Mouse (Mus musculus): ENCODE measurements at regions not wholly inside any gene's neighbourhood (a gene's known extent, or its start where the extent isn't known, plus 50 kb on each side); places are given as distances from the start of the nearest gene placed in this dataset.

DNA sequence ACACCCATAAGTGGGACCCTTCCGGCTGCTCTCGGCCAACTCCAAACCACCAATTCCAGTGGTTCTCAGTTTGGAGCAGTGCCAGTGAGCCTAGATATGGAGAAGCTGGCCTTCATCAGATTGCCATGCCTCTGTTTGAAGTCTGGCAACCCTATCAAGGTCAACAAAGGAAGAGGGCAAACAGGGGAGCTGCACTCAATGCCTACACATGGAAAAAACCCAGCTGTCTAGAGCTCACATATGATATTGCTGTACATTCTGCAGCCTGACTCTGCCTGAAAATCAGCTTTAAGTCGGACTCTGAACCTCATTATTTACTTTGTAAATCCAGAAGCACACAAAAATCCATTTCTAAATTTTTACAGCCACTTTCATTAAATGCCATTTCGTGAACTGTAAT, 499.9 kb downstream of the Defb40 start:
- 60% methylated on average over 4 of the region's 4 CpGs for WGBS
- TF ChIP-seq EP300 (IDR thresholded peaks at IDR 0.05): no peak
- TF ChIP-seq CTCF (IDR thresholded peaks at IDR 0.05): no peak
- ATAC-seq (no peak), DNase-seq (ENCODE audit: low spot score) (no peak)
- Histone ChIP-seq H3K27me3 (replicated peaks; ENCODE audit: insufficient read depth, low read length) (no peaks in the 10 kb centered on the region), H3K36me3 (ENCODE audit: insufficient read depth, low read length) (no peaks in the 10 kb centered on the region), H3K27ac (ENCODE audit: low read length) (no peak overlapping the region), H3K9me3 (ENCODE audit: low read length) (no peaks in the 10 kb centered on the region), H3K4me1 (ENCODE audit: insufficient read depth, low read depth, low read length) (no peaks in the 10 kb centered on the region), H3K9ac (replicated peaks; ENCODE audit: low read depth) (no peak overlapping the region), H3K4me3 (ENCODE audit: low read depth, low read length) (no peak overlapping the region), H3K4me2 (replicated peaks; ENCODE audit: low read depth, low read length) (no peak overlapping the region)

DNA sequence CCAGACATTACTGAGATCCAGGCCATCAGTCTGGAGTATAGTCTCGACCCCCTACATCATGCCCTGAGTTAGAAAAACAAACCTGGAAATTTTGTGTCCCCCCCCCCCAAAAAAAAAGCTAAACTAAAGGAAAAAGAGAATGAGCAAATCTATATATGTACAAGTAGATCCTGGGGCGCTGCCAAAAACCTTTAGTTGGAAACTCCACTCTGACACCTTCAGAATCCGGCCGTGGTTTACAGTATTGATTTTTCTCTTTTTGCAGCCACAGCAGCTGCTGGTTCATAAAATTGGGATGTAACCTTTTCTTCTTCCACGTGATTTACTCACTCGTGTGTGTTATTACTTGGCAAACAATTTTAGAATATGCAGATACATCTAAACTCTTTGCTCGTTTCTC, 510.5 kb downstream of the Defb40 start:
- H3K4me3 ChIP-seq (ENCODE audit: low read depth, low read length): no peak overlapping the region
- no peaks in the 10 kb centered on the region for H3K27me3 ChIP-seq (replicated peaks; ENCODE audit: insufficient read depth, low read length)
- no peaks in the 10 kb centered on the region for H3K36me3 ChIP-seq (ENCODE audit: insufficient read depth, low read length)
- H3K9ac ChIP-seq (replicated peaks; ENCODE audit: low read depth): no peak overlapping the region
- no peaks in the 10 kb centered on the region for H3K9me3 ChIP-seq (ENCODE audit: low read length)
- DNase-seq (ENCODE audit: low spot score) (no peak), ATAC-seq (no peak)
- no peaks in the 10 kb centered on the region for H3K4me1 ChIP-seq (ENCODE audit: insufficient read depth, low read depth, low read length)
- 53% methylated on average over 7 of the region's 7 CpGs for WGBS
- TF ChIP-seq EP300 (IDR thresholded peaks at IDR 0.05) (no peak), CTCF (IDR thresholded peaks at IDR 0.05) (no peak)
- no peak overlapping the region for H3K4me2 ChIP-seq (replicated peaks; ENCODE audit: low read depth, low read length)
- H3K27ac ChIP-seq (ENCODE audit: low read length): no peak overlapping the region

DNA sequence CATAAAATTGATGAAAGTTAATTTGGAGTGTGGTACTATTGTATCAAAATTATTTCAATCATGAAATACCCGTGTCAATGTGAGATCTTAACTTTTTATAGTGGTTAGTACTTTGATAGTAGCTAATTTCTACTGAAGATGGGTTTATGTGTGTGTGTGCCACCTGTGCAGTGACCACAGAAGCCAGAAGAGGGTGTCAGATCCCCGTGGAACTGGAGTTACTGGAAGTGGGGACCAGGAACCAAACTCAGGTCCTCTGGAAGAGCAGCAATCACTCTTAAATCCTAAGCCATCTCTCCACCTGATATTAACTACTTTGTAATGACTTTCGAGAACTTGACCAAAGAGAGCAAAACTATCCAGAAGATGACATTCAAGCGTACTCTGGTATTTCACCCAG, 517.4 kb downstream of the Defb40 start:
- Histone ChIP-seq H3K4me3 (ENCODE audit: low read depth, low read length) (no peak overlapping the region), H3K4me2 (replicated peaks; ENCODE audit: low read depth, low read length) (no peak overlapping the region), H3K36me3 (ENCODE audit: insufficient read depth, low read length) (no peaks in the 10 kb centered on the region), H3K4me1 (ENCODE audit: insufficient read depth, low read depth, low read length) (no peaks in the 10 kb centered on the region), H3K9ac (replicated peaks; ENCODE audit: low read depth) (no peak overlapping the region), H3K9me3 (ENCODE audit: low read length) (no peaks in the 10 kb centered on the region), H3K27me3 (replicated peaks; ENCODE audit: insufficient read depth, low read length) (no peaks in the 10 kb centered on the region), H3K27ac (ENCODE audit: low read length) (no peak overlapping the region)
- 63% methylated on average over 4 of the region's 4 CpGs for WGBS
- no peak for ATAC-seq
- TF ChIP-seq CTCF (IDR thresholded peaks at IDR 0.05) (no peak), EP300 (IDR thresholded peaks at IDR 0.05) (no peak)
- no peak for DNase-seq (ENCODE audit: low spot score)

DNA sequence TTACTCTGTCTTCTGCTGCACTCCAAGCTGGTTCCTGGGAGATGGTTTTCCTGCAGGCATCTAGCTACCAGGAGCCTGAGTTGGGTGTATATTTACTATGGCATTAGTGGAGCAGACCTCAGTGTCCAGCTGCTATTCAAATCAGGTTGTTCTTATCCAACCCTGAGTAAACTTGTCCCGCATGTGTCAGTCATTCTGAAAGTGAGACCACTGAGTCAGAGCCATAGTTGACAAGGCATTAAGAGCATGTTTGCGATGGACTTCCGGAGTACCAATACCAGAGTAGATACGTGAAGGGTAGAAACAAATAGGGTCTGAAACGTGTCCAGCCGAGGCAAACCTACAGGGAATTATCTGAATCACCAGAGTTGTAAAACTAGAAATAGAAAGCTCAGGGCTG, 520.6 kb downstream of the Defb40 start:
- TF ChIP-seq EP300 (IDR thresholded peaks at IDR 0.05) (no peak), CTCF (IDR thresholded peaks at IDR 0.05) (no peak)

DNA sequence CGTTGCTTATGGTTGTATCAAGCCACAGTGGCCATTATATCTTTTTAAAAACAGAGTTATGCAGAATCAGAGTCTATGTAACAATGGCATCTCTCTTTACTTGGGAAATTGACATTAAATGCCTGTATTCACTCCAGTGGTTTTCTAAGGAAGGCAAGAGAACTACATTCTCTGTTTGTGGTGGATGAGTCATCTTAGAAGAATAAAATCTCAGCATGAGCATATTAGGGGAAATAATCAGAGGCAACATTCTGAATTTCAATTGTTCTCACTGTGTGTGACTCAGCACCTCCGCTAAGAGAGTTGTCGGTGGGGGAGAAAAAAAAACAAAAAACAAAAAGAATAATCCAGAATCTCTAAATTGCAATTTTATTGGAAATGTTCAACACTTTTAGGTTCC, 529.0 kb downstream of the Defb40 start:
- WGBS: 75% methylated on average over 3 of the region's 3 CpGs
- Histone ChIP-seq H3K4me1 (ENCODE audit: insufficient read depth, low read depth, low read length) (no peaks in the 10 kb centered on the region), H3K27ac (ENCODE audit: low read length) (no peak overlapping the region), H3K4me2 (replicated peaks; ENCODE audit: low read depth, low read length) (no peak overlapping the region), H3K36me3 (ENCODE audit: insufficient read depth, low read length) (no peaks in the 10 kb centered on the region), H3K9ac (replicated peaks; ENCODE audit: low read depth) (no peak overlapping the region), H3K4me3 (ENCODE audit: low read depth, low read length) (no peak overlapping the region), H3K9me3 (ENCODE audit: low read length) (no peaks in the 10 kb centered on the region), H3K27me3 (replicated peaks; ENCODE audit: insufficient read depth, low read length) (no peaks in the 10 kb centered on the region)
- DNase-seq (ENCODE audit: low spot score) (no peak), ATAC-seq (no peak)
- TF ChIP-seq CTCF (IDR thresholded peaks at IDR 0.05) (no peak), EP300 (IDR thresholded peaks at IDR 0.05) (no peak)

More for the DNA sequence above, 520.6 kb downstream of the Defb40 start:
- ATAC-seq (no peak), DNase-seq (ENCODE audit: low spot score) (no peak)
- Histone ChIP-seq H3K9me3 (ENCODE audit: low read length) (no peaks in the 10 kb centered on the region), H3K27ac (ENCODE audit: low read length) (no peak overlapping the region), H3K9ac (replicated peaks; ENCODE audit: low read depth) (no peak overlapping the region), H3K4me3 (ENCODE audit: low read depth, low read length) (no peak overlapping the region), H3K4me2 (replicated peaks; ENCODE audit: low read depth, low read length) (no peak overlapping the region), H3K27me3 (replicated peaks; ENCODE audit: insufficient read depth, low read length) (no peaks in the 10 kb centered on the region), H3K36me3 (ENCODE audit: insufficient read depth, low read length) (no peaks in the 10 kb centered on the region), H3K4me1 (ENCODE audit: insufficient read depth, low read depth, low read length) (no peaks in the 10 kb centered on the region)
- WGBS: 87% methylated on average over 6 of the region's 6 CpGs

DNA sequence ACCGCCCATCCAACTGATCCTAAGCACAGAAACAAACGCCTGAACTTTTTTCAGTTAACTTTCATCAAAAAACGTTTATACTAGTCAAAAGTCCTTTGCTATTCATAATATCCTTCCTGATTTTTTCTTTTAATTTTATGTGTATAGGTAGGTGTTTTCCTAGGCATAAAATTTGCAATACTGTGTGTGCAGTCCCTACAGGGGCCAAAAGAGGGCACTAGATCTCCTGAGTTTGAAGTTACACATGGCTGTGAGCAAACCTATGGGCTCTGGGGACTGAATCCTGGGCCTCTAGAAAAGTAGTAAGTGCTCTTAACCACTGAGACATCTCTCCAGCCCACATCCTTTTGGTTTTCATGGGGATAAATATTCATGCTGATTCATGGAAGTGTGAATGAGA, 535.8 kb downstream of the Defb40 start:
- Histone ChIP-seq H3K27me3 (replicated peaks; ENCODE audit: insufficient read depth, low read length) (no peaks in the 10 kb centered on the region), H3K4me3 (ENCODE audit: low read depth, low read length) (no peak overlapping the region), H3K9ac (replicated peaks; ENCODE audit: low read depth) (no peak overlapping the region), H3K4me2 (replicated peaks; ENCODE audit: low read depth, low read length) (no peak overlapping the region), H3K9me3 (ENCODE audit: low read length) (no peaks in the 10 kb centered on the region), H3K36me3 (ENCODE audit: insufficient read depth, low read length) (no peaks in the 10 kb centered on the region), H3K4me1 (ENCODE audit: insufficient read depth, low read depth, low read length) (no peaks in the 10 kb centered on the region), H3K27ac (ENCODE audit: low read length) (no peak overlapping the region)
- TF ChIP-seq EP300 (IDR thresholded peaks at IDR 0.05): no peak
- TF ChIP-seq CTCF (IDR thresholded peaks at IDR 0.05): no peak
- DNase-seq (ENCODE audit: low spot score) (no peak), ATAC-seq (no peak)
- 63% methylated on average over 3 of the region's 3 CpGs for WGBS

DNA sequence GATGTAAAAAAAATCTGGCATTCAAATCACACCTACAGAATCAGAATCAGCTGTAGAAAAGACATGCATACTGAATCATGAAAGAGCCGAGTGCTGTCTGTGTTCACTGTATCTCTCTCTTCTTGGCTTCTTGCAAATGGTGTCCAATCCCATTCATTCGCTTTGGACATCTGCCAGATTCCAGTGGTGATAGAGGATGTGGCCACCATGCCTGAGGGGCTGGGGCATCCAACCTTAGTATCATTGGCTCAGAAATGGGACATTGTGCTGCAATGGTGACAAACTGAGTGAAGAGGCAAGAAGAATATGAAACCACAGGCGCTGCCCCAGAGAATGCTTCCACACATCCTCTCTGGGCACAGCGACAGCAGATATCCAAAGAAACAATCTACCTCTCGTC, 555.2 kb downstream of the Defb40 start:
- no peak for TF ChIP-seq EP300 (IDR thresholded peaks at IDR 0.05)
- TF ChIP-seq CTCF (IDR thresholded peaks at IDR 0.05): no peak
- H3K9ac ChIP-seq (replicated peaks; ENCODE audit: low read depth): no peak overlapping the region
- no peaks in the 10 kb centered on the region for H3K36me3 ChIP-seq (ENCODE audit: insufficient read depth, low read length)
- no peaks in the 10 kb centered on the region for H3K4me1 ChIP-seq (ENCODE audit: insufficient read depth, low read depth, low read length)
- DNase-seq (ENCODE audit: low spot score): no peak
- H3K27ac ChIP-seq (ENCODE audit: low read length): no peak overlapping the region
- H3K4me3 ChIP-seq (ENCODE audit: low read depth, low read length): no peak overlapping the region
- 73% methylated on average over 5 of the region's 5 CpGs for WGBS
- H3K4me2 ChIP-seq (replicated peaks; ENCODE audit: low read depth, low read length): no peak overlapping the region
- ATAC-seq: no peak
- no peaks in the 10 kb centered on the region for H3K9me3 ChIP-seq (ENCODE audit: low read length)
- H3K27me3 ChIP-seq (replicated peaks; ENCODE audit: insufficient read depth, low read length): no peaks in the 10 kb centered on the region
